Mouse (Mus musculus) spleen, postnatal 10 days (tissue): ENCODE results near the gene Cux2.

Experiments
- DNase-seq, 2 experiments: peaks; one replicate each; pipeline ENCODE4 v3.0.0; 2021 to 2022; ENCODE audit warnings: low spot score in 2 of 2

Cux2 gene

GRCm38 (mm10) chr5:122050017-122050831 is at the start of gene Cux2:
Cux2 (minus strand) TSS chr5:122050102.
- DNase-seq = peak; percentile 44 to 66

GRCm38 (mm10) chr5:122094439-122094838 is 44.5 kb upstream of the Cux2 start:
- no peak for DNase-seq

GRCm38 (mm10) chr5:122093734-122094133 is 43.8 kb upstream of the Cux2 start:
- DNase-seq = no peak

DNA sequence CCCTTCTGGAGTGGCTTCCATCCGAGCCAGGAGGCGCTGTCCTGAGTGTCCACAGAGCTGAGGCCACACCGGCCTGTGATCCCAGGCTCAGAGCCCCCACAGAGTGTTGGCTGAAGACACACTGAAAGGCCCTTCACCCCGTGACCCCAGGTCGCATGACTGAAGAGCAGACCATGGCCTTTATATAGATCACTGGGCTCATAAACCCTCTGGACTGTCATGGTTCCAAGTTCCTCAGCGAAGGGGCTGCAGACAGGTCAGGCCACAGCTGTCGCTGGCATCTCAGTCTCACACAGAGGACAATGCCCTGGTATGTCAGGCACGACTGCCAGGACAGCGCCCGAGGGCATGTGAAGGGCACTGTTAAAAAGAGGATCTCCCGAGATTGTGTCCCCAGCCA is 42.9 kb upstream of the Cux2 start:
- no peak for DNase-seq

GRCm38 (mm10) chr5:122091070-122091469 is 41.2 kb upstream of the Cux2 start:
- DNase-seq = peak; percentile 35 to 67

DNA sequence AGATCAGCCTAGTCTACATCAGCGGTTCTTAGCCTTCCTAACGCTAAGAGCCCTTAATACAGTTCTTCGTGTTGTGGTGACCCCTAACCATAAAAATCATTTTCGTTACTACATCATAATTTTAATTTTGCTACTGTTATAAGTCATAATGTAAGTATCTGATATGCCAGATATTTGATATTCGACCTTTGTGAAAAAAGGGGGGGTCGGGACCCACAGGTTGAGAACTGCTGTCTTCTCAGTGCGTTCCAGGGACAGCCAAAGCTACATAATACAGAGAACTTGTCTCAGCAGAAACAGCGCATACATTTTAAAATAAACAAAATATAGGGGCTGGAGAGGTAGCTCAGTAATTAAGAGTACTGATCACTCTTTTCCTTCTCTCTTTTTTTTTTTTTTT is 39.8 kb upstream of the Cux2 start:
- DNase-seq = no peak

DNA sequence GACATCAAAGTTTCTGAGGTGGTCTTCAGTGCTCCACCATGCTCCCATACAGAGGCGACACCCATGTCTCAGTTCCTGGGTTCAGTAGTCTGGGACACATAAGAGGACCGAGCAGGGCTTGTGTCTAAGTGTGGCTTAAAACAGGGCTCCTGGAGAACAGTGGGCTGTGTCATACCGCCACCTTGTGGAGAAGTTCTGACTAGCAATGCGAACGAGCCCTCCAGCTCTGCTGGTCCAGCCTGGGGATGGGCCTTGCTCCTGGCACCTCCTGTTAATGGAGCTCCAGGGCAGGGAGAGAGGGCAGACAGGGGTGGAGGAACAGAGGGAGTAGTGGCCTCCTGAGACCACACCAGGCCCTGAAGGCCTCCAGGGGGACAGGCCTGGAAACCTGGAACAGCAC is 39.0 kb upstream of the Cux2 start:
- DNase-seq = peak; percentile 76 to 83

DNA sequence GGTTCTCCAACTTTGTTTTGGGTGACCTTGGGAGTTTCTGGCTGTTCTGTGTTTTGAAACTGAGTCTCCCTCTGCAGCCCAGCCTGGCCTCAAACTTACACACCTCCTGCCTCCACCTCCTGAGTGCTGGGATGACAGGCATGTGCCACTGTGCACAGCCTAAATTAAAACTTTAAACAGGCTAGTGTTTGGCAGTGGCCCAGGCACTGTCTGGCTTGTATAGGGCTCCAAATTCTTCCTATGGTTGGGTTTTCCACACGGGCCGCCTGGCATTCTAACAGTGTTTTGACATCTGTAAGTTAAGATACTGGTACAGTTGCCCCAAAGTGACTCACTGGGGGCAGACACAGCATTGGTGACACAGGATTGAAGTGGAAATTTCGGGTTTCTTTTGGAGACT is 36.2 kb upstream of the Cux2 start:
- DNase-seq = no peak

DNA sequence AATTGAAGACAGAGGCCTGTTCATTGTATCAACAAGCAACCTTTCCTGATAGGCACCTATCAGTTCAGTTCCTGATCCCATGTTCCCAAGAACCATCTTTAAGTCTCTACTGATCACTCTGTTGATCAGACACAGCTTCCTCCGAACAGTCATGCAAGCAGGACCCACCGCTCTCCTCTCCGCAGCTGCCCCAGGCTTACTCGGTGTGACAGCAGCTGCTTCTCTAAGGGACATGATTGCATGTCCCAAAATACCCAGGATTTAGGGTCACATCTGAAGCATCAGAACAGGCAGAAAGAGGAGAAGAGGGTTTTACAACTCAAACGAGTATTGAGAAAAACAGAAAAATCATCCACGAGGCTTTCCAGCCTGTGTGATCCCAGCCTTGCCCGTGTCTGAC is 35.4 kb upstream of the Cux2 start:
- no peak for DNase-seq

- no peak for DNase-seq
Observed at GRCm38 (mm10) chr5:122084470-122084869, 34.6 kb upstream of the Cux2 start.

DNA sequence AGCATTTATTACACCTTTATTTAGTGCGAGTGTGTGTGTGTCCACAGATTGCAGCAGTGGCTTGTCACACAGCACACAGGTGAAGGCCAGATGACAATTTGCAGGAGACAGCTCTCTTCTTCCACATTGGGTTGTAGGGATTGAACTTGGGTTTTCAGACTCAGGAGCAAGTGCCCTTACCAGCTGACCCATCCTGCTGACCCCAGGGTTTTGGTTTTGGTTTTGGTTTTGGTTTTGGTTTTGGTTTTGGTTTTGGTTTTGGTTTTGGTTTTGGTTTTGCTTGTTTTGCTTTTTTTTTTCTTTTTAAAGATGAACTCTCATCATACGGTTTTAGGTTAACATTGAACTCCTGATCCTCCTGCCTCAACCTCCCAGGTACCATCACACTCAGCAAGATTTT is 33.4 kb upstream of the Cux2 start:
- no peak for DNase-seq

GRCm38 (mm10) chr5:122081471-122081870 is 31.6 kb upstream of the Cux2 start:
- DNase-seq = no peak

- DNase-seq = no peak
Observed at GRCm38 (mm10) chr5:122080930-122081329, 31.0 kb upstream of the Cux2 start.

DNA sequence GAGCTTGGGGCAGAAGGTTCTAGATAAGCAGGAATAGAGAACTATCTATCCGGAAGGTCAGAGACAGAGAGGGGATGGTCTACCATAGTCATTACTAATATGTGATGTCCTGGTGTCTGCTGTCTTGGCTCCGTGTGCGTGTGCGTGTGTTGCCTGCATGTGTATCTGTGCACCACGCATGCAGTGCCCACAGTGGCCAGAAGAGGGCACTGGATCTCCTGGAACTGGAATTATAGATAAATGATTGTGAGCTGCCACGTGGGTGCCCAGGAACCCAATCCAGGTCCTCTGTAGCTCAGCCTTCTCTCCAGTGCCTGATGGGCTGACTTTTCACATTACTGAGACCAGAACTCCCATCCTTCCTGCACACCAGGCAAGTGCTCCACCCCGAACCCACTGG is 29.9 kb upstream of the Cux2 start:
- peak in 1 of 2 experiments; percentile 28 for DNase-seq

- no peak for DNase-seq
Observed at GRCm38 (mm10) chr5:122077244-122077643, 27.3 kb upstream of the Cux2 start.

DNA sequence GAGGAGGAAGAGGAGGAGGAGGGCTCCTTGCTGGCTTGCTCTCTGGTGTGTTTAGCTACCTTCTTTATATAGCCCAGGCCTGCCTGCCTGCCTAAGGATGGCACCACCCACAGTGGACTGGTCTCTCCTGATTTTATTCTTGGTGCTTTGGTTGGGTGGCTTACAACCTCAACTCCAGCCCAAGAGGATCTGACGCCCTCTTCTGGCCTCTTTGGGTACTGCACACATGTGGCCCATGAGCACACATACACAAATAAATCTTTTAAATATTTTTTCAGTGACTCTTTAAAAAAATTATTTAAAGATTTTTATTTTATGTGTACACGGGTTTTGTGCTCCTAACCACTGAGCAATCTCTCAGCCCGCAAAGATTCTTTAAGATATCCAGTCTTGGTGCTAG is 25.8 kb upstream of the Cux2 start:
- peak in 1 of 2 experiments; percentile 31 for DNase-seq

DNA sequence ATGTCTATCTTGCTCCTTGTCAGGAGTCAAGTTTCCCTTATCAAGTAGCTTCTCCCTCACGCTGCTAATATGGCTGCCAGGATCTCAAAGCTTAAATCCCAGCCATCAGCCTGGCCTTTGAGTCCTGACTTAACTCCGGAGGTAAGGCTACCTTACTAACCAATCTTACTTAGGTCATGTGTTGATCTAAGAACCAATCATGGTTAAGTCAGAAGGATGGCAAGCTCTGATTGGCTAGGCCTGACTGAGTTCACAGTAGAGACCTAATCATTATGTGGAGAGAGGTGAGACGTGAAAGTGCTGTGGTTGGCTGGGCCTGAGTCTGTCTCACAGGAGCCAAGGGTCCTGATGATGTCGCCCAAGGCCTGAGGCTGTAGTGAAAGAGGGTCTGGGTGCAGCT is 22.1 kb upstream of the Cux2 start:
- no peak for DNase-seq

- no peak for DNase-seq
Observed at GRCm38 (mm10) chr5:122070963-122071800, 21.3 kb upstream of the Cux2 start.

DNA sequence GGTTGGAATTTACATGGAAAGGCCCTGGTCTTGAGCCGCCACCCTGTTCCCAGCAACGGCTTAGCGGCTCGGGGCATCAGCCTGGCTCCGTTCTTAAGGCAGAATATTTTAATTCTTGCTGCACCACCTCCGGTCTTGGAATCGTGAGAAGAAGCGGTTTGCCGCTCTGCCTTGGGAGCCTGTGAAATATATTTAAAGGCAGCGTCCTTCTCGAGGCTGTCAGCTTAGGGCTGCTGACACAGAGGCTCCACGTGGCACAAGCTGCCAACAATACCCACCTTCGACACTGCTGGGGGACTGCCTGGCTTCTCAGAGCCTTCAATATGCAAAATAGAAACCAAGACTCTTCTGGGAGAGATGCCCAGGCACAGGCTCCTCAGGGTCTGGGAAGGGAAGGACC is 18.7 kb upstream of the Cux2 start:
- DNase-seq = no peak

GRCm38 (mm10) chr5:122063204-122063933 is 13.5 kb upstream of the Cux2 start:
- no peak for DNase-seq

GRCm38 (mm10) chr5:122062479-122062878 is 12.6 kb upstream of the Cux2 start:
- no peak for DNase-seq

GRCm38 (mm10) chr5:122060767-122061333 is 10.9 kb upstream of the Cux2 start:
- no peak for DNase-seq
